Mouse (Mus musculus) urinary bladder, postnatal 10 days (tissue): ENCODE data around the gene Rhox3h.
"Not testable (repeated sequence)": the region's sequence is repeated elsewhere in the genome, so short reads cannot be mapped to it uniquely, and the experiment has no call there.

ENCODE experiments used
- DNase-seq: peaks from one replicate; pipeline ENCODE4 v3.0.0; 2022; ENCODE audit warnings: low spot score

Rhox3h gene

DNA sequence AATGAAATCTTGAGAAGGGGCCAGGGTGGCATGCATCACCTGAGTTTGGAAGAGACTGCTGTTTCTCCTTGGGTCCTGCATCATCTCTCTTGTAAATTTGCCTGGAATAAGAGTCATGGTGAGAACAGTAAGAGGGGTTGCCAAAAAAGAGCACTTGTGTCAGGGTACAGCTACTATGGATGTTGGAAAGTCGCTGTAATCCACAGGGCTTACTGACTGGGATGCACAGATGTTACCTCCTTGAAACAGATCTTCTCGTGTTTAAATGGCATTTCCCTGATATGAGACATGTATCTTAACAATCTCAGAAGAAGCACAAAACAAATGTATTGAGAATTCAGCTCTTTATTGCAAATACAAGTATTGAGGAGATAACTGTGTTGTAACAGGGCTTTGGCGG, at the start of gene Rhox3h:
Gene Rhox3h, minus strand, starts transcription at position 101 of the 400 bp plus-strand sequence.
- DNase-seq = not testable (repeated sequence)

DNA sequence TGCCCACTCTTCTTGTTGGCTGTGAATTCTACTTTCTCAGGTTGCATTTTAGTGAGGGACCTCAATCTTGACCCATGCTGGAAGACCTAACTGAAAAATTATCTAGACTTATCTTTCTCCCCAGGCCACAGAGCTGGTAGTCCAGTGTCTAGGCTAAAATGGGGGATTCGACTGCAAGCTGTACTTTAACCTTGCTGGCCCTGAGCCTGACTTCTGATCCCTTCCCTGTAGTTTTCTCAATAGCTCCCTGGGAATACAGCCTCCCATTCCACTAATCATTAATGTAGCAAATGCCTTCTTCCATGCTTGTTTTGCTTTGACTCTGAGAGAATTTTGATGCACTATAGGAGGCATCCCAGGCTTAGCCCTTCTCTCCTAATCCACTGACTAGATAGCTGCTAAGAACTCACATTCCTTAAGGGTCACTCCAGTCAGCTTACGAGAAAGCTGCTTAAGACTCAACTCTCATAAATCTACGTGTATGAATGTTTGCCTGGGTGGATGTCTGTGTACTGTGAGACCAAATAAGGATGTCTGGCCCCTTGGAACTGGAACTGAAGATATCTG, 33.3 kb upstream of the Rhox3h start:
- DNase-seq = no peak

DNA sequence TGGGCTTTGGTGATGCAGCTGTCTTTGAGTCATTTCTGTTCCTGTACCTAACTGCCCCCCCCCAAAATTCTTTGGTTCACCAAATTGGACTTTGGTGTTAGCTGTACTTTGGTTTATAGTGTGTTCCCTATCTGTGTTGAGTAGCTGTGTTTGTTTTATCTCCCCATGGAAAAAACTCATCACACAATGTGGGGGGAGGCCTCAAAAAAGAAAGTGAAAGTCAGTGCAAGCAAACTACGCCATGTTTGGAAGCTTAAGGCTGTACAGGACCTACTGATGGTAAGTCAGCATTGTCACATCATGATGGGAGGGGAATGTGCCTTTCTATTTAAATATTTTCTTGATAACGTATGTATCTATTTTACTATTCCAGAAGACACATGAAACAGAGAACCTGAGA, 23.7 kb upstream of the Rhox3h start:
- DNase-seq = no peak

DNA sequence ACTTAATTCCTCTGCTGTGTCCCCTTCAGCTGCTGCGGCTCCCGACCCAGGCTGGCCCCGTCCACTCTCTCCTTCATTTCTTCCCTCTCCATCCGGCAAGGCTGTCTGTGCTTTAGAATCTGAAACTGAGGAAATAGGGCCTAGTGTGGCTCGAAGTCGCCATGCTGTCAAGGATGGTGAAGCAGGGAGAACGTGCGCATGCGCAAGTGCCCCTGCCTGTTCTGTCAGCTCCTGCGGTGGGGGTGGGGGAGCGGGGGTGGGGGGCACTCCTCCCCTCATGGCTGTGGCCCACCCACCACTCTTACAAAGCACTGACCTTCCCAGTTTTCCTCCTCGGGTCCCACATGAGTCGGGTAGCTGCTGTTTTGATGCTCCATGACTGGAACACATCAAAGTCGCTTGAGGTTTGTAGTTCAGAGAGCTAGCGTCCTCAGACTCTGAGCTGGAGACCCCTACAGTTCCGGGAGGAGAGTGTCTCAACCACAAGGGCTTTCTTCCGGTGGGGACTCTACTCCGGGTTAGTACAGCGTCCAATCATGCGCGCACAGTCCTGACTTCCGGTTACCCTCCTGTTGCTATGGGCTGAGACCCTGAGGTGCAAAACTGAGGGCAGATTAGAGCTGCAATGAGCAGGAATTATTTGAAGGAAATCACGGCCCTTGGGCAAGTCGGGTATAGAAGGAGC, 14.6 kb upstream of the Rhox3h start:
- DNase-seq = no peak

DNA sequence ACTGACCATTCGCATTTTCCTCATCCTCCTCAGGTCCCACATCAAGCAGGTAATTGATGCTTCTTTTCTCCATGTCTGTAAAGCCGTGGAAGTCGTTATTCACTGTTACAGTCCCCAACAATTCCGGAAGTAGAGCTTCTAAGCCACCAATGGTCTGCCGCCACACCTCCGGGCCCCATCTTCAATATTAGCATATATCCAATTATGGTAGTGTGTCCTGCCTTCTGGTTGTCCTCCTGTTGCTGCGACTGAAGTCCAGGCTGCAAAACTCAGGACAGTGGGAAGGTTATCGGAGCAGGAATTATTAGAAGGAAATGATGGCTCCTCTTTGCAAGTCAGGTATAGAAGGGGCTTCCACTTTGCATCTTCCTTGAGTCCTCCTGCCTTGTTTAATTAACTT, 4.6 kb upstream of the Rhox3h start, which contains the start of gene Rhox2h:
Gene Rhox2h, minus strand, starts transcription at position 101 of the 400 bp plus-strand sequence.
- DNase-seq = not testable (repeated sequence)

DNA sequence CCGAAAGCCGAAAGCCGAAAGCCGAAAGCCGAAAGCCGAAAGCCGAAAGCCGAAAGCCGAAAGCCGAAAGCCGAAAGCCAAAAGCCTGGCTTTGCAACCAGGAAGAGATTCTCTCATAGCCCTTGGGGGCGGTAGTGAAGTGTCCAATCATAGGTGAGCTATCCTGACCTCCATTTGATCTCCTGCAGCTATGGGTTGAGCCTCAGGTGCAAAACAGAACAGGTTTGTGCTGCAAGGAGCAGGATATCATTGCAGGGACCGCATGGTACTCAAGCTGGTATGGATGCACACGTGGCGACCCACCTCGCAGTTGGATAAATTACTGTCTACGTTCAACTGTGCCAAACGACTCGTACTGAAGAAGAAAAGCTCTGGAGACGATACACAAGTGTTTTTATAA, 17.3 kb downstream of the Rhox3h start, which contains the start of gene Rhox4g:
Gene Rhox4g, minus strand, starts transcription at position 101 of the 400 bp plus-strand sequence.
- DNase-seq = not testable (repeated sequence)

DNA sequence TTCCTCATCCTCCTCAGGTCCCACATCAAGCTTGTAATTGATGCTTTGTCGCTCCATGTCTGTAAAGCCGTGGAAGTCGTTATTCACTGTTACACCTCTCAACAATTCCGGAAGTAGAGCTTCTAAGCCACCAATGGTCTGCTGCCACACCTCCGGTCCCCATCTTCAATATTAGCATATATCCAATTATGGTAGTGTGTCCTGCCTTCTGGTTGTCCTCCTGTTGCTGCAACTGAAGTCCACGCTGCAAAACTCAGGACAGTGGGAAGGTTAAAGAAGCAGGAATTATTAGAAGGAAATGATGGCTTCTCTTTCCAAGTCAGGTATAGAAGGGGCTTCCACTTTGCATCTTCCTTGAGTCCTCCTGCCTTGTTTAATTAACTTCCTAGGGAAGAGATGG, 25.2 kb downstream of the Rhox3h start, which contains the start of gene Rhox2g:
Gene Rhox2g, minus strand, starts transcription at position 101 of the 400 bp plus-strand sequence.
- DNase-seq = not testable (repeated sequence)

DNA sequence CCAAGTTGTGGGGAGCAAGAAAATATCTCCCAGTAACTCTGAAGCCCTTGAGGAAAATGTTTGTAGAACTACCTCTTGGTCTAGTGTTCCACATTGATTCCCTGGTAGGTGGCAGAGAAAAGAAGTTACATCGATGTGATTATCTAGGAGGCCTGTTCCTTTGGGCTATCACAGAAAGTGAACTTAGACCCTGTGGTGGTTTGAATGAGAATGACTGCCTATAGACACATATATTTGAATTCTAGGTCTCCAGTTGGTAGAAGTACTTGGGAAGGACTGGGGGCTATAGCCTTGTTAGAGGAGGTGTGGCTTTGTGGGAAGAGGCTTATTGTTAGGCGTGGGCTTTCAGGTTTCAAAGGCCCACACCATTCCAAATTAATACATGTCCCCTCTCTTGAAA, 40.1 kb downstream of the Rhox3h start, which contains the start of gene Rhox3g:
Gene Rhox3g, minus strand, starts transcription at position 101 of the 400 bp plus-strand sequence.
- DNase-seq = not testable (repeated sequence)
